Mouse (Mus musculus) spleen, postnatal 4 days (tissue): Measurements from ENCODE around the gene Ces1f.

ENCODE experiments used
- DNase-seq, 2 experiments: peaks; one replicate each; pipeline ENCODE4 v3.0.0; 2022; ENCODE audit warnings: low spot score in 2 of 2

The Ces1f gene

GRCm38 (mm10) chr8:93211091-93211490, 68.5 kb downstream of the Ces1f start:
- no peak for DNase-seq
